Mouse (Mus musculus) liver, embryonic 13.5 days (tissue): Measurements from ENCODE around the gene Asap2. TPM values are rescaled to one million over a fixed set of nuclear protein-coding genes. Genes with fewer than 3 reads are reported as not detected.
A peak's percentile ranks its signal among the peaks of the same experiment; 100 is the strongest.
"Not testable (repeated sequence)": the region's sequence is repeated elsewhere in the genome, so short reads cannot be mapped to it uniquely, and the experiment has no call there.

Experiments
- ATAC-seq: fragments of 200-750 bp; cut with Nextera tagmentation; 2 replicates; pipeline ENCODE4 v1.8.0; 2017; ENCODE audit warnings: low read depth, mild to moderate bottlenecking, moderate number of reproducible peaks, moderate library complexity
- DNase-seq: peaks from one replicate; pipeline ENCODE4 v3.0.0; 2022
- H3K27ac ChIP-seq: fragments of 300-500 bp; sonication (generic); 2 replicates; pipeline ENCODE4 v1.5.1; 2015; ENCODE audit warnings: moderate library complexity, mild to moderate bottlenecking, inconsistent platforms
- H3K27me3 ChIP-seq: fragments of 300-500 bp; sonication (generic); 2 replicates; pipeline ENCODE4 v1.6.1; 2015; ENCODE audit warnings: mild to moderate bottlenecking, inconsistent platforms
- H3K36me3 ChIP-seq: fragments of 300-500 bp; sonication (generic); 2 replicates; pipeline ENCODE4 v1.6.1; 2015; ENCODE audit warnings: mild to moderate bottlenecking, inconsistent platforms
- H3K4me1 ChIP-seq: fragments of 300-500 bp; sonication (generic); replicated peaks from 2 replicates; pipeline ENCODE4 v1.6.1; 2015; ENCODE audit warnings: inconsistent platforms
- H3K4me2 ChIP-seq: fragments of 300-500 bp; sonication (generic); 2 replicates; pipeline ENCODE4 v1.6.1; 2015; ENCODE audit warnings: inconsistent platforms, mild to moderate bottlenecking, moderate library complexity
- H3K4me3 ChIP-seq: fragments of 300-500 bp; sonication (generic); replicated peaks from 2 replicates; pipeline ENCODE4 v1.5.1; 2015; ENCODE audit warnings: mild to moderate bottlenecking, inconsistent platforms
- H3K9ac ChIP-seq: fragments of 300-500 bp; sonication (generic); 2 replicates; pipeline ENCODE4 v1.6.1; 2015; ENCODE audit warnings: mild to moderate bottlenecking, inconsistent platforms
- H3K9me3 ChIP-seq: fragments of 300-500 bp; sonication (generic); replicated peaks from 2 replicates; pipeline ENCODE4 v1.6.1; 2016; ENCODE audit warnings: inconsistent platforms
- WGBS: fragments of 180-500 bp; shearing (Covaris S2); methylation state at CpG from one replicate; pipeline ENCODE4 v1.1.7; 2015; ENCODE audit not compliant: insufficient replicate concordance; 5-methylcytosine and 5-hydroxymethylcytosine counted together
- polyA plus RNA-seq: library from polyadenylated mRNA; unstranded; fragments of >200 nt; fragmentation: Nextera tagmentation; extraction: Ambion mirVana; gene quantifications from 2 replicates; pipeline ENCODE4 v1.2.1, GENCODE M21; 2015

Gene Asap2
- polyA plus RNA-seq, result 1.1 and 1.6 TPM in 2 replicates

DNA sequence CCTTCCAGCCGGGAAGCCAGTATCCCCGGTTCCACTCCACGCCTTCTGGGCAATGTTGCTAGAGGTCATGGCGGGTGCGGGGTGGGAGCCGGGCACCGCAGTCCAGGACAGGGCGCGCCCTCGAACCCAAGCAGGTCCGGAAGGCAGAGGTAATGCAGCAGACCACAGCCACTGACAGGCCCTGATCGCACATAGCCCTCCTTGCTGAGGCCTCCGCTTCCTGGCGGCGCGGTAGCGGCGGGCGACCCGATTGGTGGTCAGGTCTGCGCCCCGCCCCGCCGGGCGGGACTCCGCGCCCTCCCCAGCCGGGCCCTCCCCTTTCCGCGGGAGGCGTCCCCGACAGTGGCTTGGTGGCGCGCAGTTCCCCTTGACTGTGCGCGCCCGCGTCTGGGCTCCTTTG is at the start of gene Asap2:
Asap2 (plus strand) TSS at position 328 of the 400 bp plus-strand sequence.
- 0 out of 2 replicates have a peak within 1 kb of the TSS, but pooled peaks have one; percentile 41 for H3K9ac ChIP-seq
- DNase-seq, H3K27me3 ChIP-seq, H3K27ac ChIP-seq, H3K36me3 ChIP-seq, ATAC-seq, H3K4me1 ChIP-seq, H3K9me3 ChIP-seq: not testable (repeated sequence)
- peak within 1 kb of the TSS; percentile 57 for H3K4me3 ChIP-seq
- WGBS, result 0% methylated on average over 24 of the region's 38 CpGs
- peak within 1 kb of the TSS; percentile 62 for H3K4me2 ChIP-seq

DNA sequence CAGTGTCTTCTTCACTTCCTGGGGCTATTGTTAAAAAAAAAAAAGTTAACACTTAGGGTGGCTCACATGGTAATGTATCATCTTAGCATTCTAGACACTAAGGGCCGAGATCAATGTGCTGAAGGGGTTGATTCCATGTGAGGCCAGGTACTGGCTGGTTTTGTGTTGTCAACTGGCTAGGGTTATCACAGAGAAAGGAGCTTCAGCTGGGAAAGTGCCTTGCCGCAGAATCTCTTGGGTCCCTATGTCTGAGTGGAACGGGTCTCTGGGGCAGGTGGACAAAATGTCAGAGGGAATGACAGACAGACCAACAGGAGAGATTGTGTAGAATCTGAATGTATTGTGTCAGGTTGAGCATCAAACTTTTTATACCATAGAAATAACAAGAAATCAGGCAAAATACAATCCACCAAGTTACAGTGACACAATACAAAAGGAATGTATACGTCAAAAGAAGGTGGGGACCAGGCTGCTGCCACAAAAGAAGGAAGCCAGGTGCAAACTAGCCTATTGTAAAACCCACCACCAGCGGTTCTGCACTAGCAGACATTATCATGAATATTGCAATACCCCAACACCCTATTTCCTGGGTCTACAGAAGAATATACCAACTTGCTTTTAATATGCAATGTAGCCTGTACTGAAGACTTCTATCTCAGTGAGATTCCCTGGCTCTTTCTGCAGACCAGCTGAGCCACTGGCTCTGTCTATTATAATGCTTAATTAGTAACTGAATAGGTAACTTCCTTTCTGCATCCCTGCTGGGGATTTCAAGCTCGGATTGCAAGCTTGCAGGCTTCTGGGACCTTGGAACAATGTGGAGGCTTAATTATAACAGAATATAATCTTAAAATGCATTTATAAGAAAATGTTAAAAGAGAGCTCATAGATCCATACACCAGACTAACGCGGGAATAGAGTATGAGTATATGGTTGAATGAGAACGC is 42.9 kb upstream of the Asap2 start:
- H3K4me1 ChIP-seq, H3K4me2 ChIP-seq, H3K36me3 ChIP-seq, H3K4me3 ChIP-seq, H3K27me3 ChIP-seq, ATAC-seq, H3K27ac ChIP-seq, H3K9ac ChIP-seq, H3K9me3 ChIP-seq, DNase-seq: not testable (repeated sequence)
- 57% methylated on average over 9 of the region's 9 CpGs for WGBS

DNA sequence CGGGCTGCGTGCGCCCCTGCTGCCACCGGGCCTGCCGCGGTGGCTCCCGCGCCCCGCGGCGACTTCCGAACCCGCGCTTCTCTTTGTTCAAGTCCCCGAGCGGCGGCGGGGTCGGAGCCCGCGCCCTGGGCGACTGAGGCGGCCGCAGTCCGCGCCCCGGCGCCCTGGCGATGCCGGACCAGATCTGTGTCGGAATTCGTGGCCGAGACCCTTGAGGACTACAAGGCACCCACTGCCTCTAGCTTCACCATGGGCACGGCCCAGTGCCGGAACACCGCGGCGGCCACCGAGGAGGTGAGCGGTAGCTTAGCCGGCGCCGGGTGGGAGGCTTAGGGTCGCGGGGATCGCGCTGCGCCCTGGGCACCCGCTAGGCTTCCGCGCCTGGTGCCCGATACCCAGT is 320 bp downstream of the Asap2 start:
- not testable (repeated sequence) for H3K4me1 ChIP-seq, H3K27ac ChIP-seq, ATAC-seq, H3K9me3 ChIP-seq, H3K36me3 ChIP-seq, DNase-seq, H3K27me3 ChIP-seq
- WGBS, result 1% methylated on average over 51 of the region's 52 CpGs
- H3K9ac ChIP-seq, result 0 out of 2 replicates have a peak overlapping the region, but pooled peaks have one; percentile 36
- peak overlapping the region; percentile 62 for H3K4me2 ChIP-seq
- peak overlapping the region; percentile 57 for H3K4me3 ChIP-seq

DNA sequence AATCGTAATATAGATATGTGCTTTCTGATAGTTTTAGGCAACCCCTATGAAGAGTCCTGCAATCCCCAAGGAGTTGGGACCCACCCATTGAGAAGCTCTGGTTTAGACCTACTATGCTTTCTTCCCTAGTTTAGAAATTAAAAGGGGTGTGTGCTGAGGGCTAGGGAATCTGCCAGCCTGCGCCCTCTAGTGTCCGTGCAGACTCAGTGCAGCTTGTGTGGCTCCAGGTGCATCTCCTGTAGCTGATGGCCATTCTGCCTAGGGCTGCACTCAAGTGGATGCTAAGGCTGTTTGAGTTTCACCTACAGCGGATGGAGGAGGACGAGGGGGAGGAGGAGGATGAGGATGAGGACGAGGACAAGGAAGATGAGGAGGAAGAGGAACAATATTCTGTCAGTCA is 40.6 kb downstream of the Asap2 start:
- H3K36me3 ChIP-seq, H3K4me1 ChIP-seq, H3K9ac ChIP-seq, H3K4me2 ChIP-seq, ATAC-seq, H3K4me3 ChIP-seq, H3K27ac ChIP-seq, H3K9me3 ChIP-seq, H3K27me3 ChIP-seq, DNase-seq: not testable (repeated sequence)
- WGBS, result 33% methylated on average over 6 of the region's 6 CpGs

DNA sequence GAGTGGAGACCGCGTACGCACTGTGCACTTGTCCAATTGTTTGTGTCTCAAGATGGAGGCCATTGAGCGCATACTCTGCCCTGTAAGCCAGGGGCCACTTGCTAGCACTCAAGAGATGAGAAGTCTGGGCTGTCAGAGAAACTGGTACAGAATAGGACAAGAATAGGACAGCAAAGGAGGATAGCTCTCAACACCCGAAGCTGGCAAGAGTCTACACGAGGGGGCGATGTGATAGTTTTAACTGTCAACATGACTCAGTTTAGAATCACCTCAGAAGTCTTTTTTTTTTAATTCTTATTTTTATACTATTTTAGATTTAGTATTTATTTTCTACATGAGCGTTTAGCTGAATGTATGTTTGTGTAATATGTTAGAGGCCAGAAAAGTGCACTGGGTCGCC is 56.5 kb downstream of the Asap2 start:
- H3K36me3 ChIP-seq, H3K9ac ChIP-seq, H3K27ac ChIP-seq, H3K27me3 ChIP-seq, H3K4me1 ChIP-seq, H3K9me3 ChIP-seq, DNase-seq, H3K4me2 ChIP-seq, ATAC-seq, H3K4me3 ChIP-seq: not testable (repeated sequence)
- WGBS, result 74% methylated on average over 9 of the region's 9 CpGs

DNA sequence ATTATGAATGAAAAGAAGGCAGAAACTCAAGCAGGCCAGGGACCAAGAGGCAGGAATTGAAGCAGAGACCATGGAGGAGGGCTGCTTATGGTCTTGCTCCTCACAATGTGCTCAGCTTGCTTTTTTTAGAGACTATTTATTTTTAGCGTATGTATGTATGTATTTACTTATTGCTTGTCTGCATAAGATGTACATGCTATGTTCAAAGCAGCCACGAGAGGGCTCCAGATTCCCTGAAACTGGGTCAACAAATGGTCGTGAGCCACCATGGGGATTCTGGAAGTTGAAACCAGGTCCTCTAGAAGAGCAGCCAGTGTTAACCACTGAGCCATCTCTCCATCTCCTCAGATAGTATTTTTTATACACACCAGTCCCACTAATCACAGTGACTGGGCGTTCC is 85.5 kb downstream of the Asap2 start:
- not testable (repeated sequence) for H3K36me3 ChIP-seq, H3K4me2 ChIP-seq, H3K9me3 ChIP-seq, ATAC-seq, H3K27ac ChIP-seq, H3K4me3 ChIP-seq, H3K4me1 ChIP-seq, H3K27me3 ChIP-seq, H3K9ac ChIP-seq
- 18% methylated on average over 4 of the region's 4 CpGs for WGBS
- DNase-seq, result peak; percentile 22

DNA sequence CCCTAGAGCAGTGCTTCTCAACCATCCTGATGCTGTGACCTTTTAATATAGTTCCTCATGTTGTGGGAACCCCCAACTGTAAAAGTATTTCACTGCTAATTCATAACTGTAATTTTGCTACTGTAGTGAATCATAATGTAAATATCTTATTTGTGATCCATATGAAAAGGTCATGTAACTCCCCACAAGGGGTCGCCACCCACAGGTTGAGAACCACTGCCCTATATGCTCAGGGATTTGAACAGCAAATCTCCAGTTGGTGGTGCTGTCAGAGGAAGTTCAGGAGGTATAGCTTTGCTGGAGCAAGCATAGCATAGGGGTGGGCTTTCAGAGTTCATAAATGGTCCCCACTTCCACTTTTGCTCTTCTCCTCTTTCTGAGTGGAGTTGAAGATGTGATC is 99.9 kb downstream of the Asap2 start:
- H3K4me3 ChIP-seq, H3K27ac ChIP-seq, H3K9ac ChIP-seq, H3K36me3 ChIP-seq, H3K9me3 ChIP-seq, H3K4me2 ChIP-seq, ATAC-seq, H3K4me1 ChIP-seq, H3K27me3 ChIP-seq: not testable (repeated sequence)
- WGBS, result 11% methylated on average over 1 of the region's 1 CpGs
- peak; percentile 3 for DNase-seq

DNA sequence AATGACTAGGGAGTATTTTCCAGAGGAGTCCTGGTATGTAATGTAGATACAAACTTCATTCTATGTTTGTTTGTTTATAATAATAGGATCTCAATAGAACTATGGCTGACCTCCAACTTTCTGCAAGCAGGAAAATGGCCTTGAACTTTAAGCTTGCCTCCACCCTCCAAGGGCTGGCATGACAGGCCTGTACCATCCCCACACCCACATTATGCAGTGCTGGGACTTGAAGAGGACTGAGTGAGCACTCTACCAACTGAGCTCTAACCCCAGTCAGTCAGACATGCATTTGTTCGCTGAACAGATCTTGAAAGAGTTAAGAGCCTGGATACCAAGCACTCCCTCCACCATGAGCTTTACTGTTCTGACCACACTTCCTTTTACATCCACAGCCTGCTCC is 102.2 kb downstream of the Asap2 start:
- not testable (repeated sequence) for H3K4me1 ChIP-seq, H3K27ac ChIP-seq, H3K9me3 ChIP-seq, H3K4me3 ChIP-seq, H3K27me3 ChIP-seq, DNase-seq, ATAC-seq, H3K4me2 ChIP-seq, H3K9ac ChIP-seq, H3K36me3 ChIP-seq
- 58% methylated on average over 1 of the region's 1 CpGs for WGBS

DNA sequence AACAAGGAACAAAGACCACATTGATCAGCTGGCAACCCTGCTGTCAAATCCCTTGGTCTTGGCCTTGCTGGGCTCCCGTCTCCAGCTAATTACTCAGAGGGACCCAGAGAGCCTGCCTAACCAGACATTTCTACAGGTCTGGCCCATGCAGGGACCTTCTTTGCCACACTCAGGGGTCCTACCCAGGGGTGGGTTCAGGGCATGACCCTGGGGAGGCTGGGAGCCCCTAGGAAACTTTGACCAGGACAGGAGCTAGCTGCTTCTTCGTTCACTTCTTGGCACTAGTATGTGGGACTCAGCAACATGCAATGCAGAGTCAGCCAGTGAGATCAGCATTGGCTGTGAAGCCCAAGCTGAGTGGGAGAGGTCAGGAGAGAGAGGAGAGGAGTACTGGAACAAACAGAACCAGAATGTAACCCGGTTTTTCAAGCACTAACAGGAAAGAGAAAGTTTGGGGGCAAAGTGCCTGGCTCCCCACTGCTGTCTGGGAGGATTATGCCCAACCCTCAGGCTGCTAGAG is 107.6 kb downstream of the Asap2 start:
- WGBS, result 53% methylated on average over 3 of the region's 3 CpGs
- H3K4me1 ChIP-seq, DNase-seq, H3K9ac ChIP-seq, ATAC-seq, H3K27me3 ChIP-seq, H3K9me3 ChIP-seq, H3K4me3 ChIP-seq, H3K4me2 ChIP-seq, H3K36me3 ChIP-seq, H3K27ac ChIP-seq: not testable (repeated sequence)

DNA sequence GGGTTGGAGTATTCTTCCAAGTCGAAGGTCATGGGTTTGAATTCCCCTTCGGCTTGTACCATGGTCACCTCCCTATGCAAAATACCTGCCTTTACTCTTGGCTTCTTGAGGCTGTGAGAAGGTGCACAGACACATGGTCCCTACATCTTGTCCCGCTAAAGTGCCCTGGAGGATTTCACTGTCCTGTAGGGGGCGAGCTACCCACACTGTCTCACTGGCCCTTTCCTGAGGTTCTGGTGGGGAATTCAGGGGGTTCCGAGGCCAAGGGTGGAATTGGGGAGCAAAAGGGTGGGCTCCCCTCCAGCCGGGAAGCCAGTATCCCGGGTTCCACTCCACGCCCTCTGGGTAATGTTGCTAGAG is 120.8 kb downstream of the Asap2 start:
- under 1% methylated on average over 8 of the region's 8 CpGs for WGBS
- not testable (repeated sequence) for H3K9me3 ChIP-seq, H3K36me3 ChIP-seq, H3K27ac ChIP-seq, DNase-seq
- peaks cover 12% of the 10 kb centered on the region for H3K4me1 ChIP-seq
- peak; percentile 63 for ATAC-seq
- H3K4me2 ChIP-seq, result peak overlapping the region; percentile 88
- H3K27me3 ChIP-seq, result peaks cover 25% of the 10 kb centered on the region
- H3K9ac ChIP-seq, result peak overlapping the region; percentile 76
- H3K4me3 ChIP-seq, result peak overlapping the region; percentile 70

DNA sequence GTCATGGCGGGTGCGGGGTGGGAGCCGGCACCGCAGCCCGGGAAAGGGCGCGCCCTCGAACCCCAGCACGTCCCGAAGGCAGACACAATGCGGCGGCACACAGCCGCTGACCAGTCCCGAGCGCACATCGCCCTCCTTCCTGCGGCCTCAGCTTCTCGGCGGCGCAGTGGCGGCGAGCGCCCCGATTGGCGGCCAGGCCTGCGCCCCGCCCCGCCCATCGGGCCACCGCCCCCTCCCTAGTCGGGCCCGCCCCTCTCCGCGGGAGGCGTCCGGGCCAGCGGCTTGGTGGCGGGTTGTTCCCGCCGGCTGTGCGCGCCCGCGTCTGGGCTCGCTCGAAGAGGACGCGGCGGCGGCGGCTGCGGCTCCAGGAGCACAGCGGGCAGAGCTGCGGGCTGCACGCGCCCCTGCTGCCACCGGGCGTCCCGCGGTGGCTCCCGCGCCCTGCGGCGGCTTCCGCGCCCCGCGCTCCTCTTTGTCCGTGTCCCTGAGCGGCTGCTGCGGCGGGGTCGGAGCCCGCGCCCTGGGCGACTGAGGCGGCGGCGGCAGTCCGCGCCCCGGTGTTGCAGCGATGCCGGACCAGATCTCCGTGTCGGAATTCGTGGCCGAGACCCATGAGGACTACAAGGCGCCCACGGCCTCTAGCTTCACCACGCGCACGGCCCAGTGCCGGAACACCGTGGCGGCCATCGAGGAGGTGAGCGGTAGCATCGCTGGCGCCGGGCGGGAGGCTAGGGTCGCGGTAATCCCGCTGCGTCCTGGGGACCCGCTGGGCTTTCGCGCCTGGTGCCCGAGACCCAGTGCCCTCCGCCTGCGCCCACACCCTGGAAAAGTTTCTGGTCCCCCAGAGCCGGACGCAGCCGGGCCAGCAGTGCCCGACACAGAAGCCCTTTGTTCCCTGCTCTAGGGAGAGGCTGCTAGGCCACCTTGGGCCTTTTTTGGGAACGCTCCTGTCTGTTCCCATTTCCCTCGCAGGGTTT is 121.5 kb downstream of the Asap2 start:
- Histone ChIP-seq H3K4me1 (peaks cover 12% of the 10 kb centered on the region), H3K36me3 (no peaks in the 10 kb centered on the region), H3K9me3 (no peaks in the 10 kb centered on the region), H3K9ac (peak overlapping the region; percentile 76), H3K4me2 (peak overlapping the region; percentile 88), H3K27ac (no peak overlapping the region), H3K4me3 (peak overlapping the region; percentile 70), H3K27me3 (peaks cover 25% of the 10 kb centered on the region)
- ATAC-seq, result peak; percentile 99
- under 1% methylated on average over 109 of the region's 118 CpGs for WGBS
- peak; percentile 70 for DNase-seq
